Mouse (Mus musculus) lung, postnatal 14 days (tissue): ENCODE measurements around the gene Ntf5.
A peak's percentile ranks its signal among the peaks of the same experiment; 100 is the strongest.

ENCODE experiments used
- DNase-seq: peaks from one replicate; pipeline ENCODE4 v3.0.0; 2021

Ntf5 gene

GRCm38 (mm10) chr7:45403532-45404261, 9.8 kb upstream of the Ntf5 start:
- DNase-seq = peak; percentile 81

GRCm38 (mm10) chr7:45405091-45406075, 8.1 kb upstream of the Ntf5 start, which contains the start of gene Kcna7:
Gene Kcna7, plus strand, starts transcription at chr7:45405653.
- DNase-seq = peak; percentile 86

- peak; percentile 30 for DNase-seq
These were observed 7.0 kb upstream of the Ntf5 start for GRCm38 (mm10) chr7:45406157-45407156.

GRCm38 (mm10) chr7:45407836-45408235, 5.7 kb upstream of the Ntf5 start:
- DNase-seq = no peak

- DNase-seq = no peak
These were observed 5.1 kb upstream of the Ntf5 start for GRCm38 (mm10) chr7:45408351-45408750.

GRCm38 (mm10) chr7:45408949-45409348, 4.5 kb upstream of the Ntf5 start:
- no peak for DNase-seq

GRCm38 (mm10) chr7:45409497-45410163, 3.9 kb upstream of the Ntf5 start:
- no peak for DNase-seq

GRCm38 (mm10) chr7:45412421-45412820, 1.1 kb upstream of the Ntf5 start:
- no peak for DNase-seq

GRCm38 (mm10) chr7:45413864-45414739, 607 bp downstream of the Ntf5 start:
- DNase-seq = peak; percentile 46

GRCm38 (mm10) chr7:45414740-45415224, 1.3 kb downstream of the Ntf5 start:
- no peak for DNase-seq

- no peak for DNase-seq
These were observed 2.1 kb downstream of the Ntf5 start for GRCm38 (mm10) chr7:45415636-45416035.

GRCm38 (mm10) chr7:45417962-45418492, 4.5 kb downstream of the Ntf5 start:
- no peak for DNase-seq

- no peak for DNase-seq
These were observed 6.5 kb downstream of the Ntf5 start for GRCm38 (mm10) chr7:45419859-45420614.

GRCm38 (mm10) chr7:45420615-45420919, 7.1 kb downstream of the Ntf5 start, which contains the start of gene Lhb:
Gene Lhb, plus strand, starts transcription at chr7:45420820.
- no peak for DNase-seq

GRCm38 (mm10) chr7:45421194-45421593, 7.7 kb downstream of the Ntf5 start:
- DNase-seq = no peak

GRCm38 (mm10) chr7:45426556-45426955, 13.1 kb downstream of the Ntf5 start:
- no peak for DNase-seq

- no peak for DNase-seq
These were observed 20.3 kb downstream of the Ntf5 start for GRCm38 (mm10) chr7:45433835-45434202.

- peak; percentile 100 for DNase-seq
These were observed 20.9 kb downstream of the Ntf5 start, which contains the start of gene Gys1 for GRCm38 (mm10) chr7:45434203-45435015. Gene Gys1, plus strand, starts transcription at chr7:45434844.

GRCm38 (mm10) chr7:45435038-45435437, 21.5 kb downstream of the Ntf5 start:
- DNase-seq = no peak
